Mouse (Mus musculus) left cerebral cortex, postnatal 36 days (tissue): ENCODE measurements around the gene Dennd4b. TPM values are rescaled to one million over a fixed set of nuclear protein-coding genes. Genes with fewer than 3 reads are reported as not detected.
"Not testable (repeated sequence)": the region's sequence is repeated elsewhere in the genome, so short reads cannot be mapped to it uniquely, and the experiment has no call there.

Source experiments
- DNase-seq, 2 experiments: peaks; one replicate each; pipeline ENCODE4 v3.0.0; 2021 to 2022; ENCODE audit warnings: low spot score in 2 of 2, mixed read lengths in 1 of 2
- intact Hi-C: fragments of 180-260 bp; cut with DNase I; formaldehyde crosslinking; loops from one replicate; pipeline ENCODE4 v1.15.1; 2025
- total RNA-seq, 2 experiments: library from RNA; stranded (reverse); gene quantifications; 2 replicates each; pipeline ENCODE4 v1.2.3; 2021

Dennd4b gene
- total RNA-seq, 2 experiments from 2014 or later, result 34.8 to 39.8 TPM

DNA sequence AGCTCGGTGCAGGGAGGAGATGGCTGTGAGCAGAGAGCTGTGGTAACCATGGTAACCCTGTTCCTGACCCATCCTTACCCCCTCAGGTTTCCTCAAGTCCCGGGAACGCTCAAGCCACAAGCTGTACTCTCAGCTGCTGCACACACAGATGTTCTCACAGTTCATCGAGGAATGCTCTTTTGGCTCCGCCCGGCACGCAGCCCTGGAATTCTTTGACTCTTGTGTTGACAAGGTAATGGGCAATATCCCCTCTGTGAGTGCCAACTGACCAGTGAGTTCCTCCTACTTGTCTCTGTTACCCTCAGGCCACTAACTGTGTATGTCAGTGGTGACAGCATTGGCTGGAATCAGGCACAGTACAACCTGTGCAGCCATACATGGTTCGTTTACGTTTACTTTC lies 7.2 kb downstream of the Dennd4b start:
- DNase-seq, result no peak
- intact Hi-C loops, result no loop called here

DNA sequence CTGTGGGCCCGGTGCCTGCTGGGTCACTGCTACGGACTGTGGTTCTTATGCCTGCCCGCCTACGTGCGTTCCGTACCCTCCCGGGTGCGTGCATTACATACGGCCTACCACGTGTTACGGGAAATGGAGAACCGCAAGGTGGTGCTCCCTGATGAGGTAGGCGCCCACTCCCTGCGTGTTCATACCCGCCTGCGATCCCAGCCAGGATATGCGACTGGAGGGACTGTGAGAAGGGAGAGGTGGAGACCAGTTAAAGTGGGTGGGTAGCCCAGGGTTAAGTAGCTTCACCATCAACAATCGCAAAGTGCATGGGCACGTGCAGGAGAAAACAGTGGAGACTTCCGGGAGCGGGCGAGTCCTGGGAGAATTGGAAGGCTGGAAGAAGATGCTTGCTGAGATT lies 8.9 kb downstream of the Dennd4b start:
- intact Hi-C loops, result no loop called here
- no peak for DNase-seq

DNA sequence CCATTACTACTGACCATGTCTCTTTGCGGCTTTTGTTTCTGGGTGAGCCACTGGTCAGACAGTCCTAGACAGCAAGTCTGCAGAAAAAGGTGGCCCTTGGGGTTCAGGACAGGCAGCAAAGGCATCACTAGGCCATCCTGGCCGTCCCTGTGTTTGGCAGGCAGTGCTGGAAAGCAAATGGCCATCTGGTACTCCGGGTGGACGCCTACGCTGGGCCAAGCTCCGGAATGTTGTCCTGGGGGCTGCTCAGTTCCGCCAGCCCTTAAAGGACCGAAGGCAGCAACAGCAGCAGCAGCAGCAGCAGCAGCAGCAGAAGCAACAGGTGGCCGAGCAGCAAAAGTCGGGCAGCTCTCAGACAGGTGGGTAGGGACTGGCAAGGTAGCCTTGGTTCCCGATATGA lies 10.3 kb downstream of the Dennd4b start:
- DNase-seq, result no peak
- intact Hi-C loops, result no loop called here

DNA sequence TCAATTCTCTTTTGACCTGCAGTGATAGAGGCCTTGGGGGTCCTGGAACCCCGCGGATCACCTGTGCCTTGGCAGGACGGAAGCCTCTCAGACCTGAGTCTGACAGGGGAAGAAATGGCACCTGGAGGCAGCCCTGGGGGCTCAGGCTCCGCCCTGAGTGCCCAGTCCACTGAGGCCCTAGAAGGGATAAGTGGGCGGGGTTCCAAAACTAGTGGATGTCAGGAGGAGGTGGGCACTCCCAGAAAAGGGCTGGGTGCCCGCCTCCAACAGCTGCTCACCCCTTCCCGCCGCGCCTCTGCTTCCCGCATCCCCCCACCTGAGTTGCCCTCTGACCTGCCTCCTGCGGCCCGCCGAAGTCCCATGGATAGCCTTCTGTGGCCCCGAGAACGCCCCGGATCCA lies 11.9 kb downstream of the Dennd4b start:
- intact Hi-C loops, result no loop called here
- DNase-seq, result no peak

DNA sequence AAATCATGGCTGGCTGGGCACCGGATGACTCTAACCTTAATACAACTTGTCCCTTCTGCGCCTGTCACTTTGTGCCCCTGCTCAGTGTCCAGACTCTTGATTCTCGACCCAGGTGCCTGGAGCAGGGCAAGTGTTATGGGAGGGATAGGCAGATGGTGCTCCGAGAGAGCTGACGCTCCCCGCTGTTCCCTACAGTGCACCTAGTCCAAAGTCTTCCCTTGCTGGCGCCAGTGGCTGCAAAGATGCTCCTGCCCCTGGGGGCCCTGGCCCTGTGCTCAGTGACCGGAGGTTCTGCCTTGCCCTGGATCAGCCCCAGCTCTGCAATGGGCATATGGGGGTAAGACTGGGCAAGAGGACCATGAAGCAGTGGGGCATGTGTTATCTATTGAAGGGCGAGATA lies 12.8 kb downstream of the Dennd4b start:
- intact Hi-C loops, result no loop called here

DNA sequence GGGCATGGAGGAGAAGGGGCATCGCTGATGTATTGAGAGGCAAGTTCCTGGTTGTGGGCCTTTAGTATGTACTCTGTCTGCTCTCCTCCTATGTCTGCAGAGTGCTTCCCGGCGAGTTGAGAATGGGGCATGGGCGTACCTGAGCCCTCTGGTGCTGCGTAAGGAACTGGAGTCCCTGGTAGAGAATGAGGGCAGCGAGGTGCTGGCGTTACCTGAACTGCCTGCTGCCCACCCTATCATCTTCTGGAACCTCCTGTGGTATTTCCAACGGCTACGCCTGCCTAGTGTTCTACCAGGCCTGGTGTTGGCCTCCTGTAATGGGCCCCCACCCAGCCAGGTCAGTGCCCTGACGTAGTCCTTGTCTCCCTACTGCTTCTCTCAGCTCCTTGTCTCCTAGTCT lies 13.2 kb downstream of the Dennd4b start:
- DNase-seq, result no peak
- intact Hi-C loops, result no loop called here

More for the DNA sequence above, 12.8 kb downstream of the Dennd4b start:
- no peak for DNase-seq

DNA sequence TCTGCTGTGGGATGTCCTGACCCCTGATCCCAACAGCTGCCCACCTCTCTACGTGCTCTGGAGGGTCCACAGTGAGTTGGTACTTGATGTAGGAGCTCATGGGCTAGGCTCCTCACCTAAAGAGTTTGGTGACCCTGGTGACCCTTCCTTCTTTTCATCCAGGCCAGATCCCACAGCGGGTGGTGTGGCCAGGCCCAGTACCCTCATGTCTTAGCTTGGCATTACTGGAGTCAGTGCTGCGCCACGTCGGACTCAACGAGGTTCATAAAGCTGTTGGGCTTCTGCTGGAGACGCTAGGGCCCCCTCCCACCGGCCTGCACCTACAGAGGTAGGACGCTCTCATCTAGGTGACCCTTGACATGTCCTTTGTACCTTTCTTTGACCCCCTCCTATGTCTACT lies 14.2 kb downstream of the Dennd4b start:
- DNase-seq, result no peak

DNA sequence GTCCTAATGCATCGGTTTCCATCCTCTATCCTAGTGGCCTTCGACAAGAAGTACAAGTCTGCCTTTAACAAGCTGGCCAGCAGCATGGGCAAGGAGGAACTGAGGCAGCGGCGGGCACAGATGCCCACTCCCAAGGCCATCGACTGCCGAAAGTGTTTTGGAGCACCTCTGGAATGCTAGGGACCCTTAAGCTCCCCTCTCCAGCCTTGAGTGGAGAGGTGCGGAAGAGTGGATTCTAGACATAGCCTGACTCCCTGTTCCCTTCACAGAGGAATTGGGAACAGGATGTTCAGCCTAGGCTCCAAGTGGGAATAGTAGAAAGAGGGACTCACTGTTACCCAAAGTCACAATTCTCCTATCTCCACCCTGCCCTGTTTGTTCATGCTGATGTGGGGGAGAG lies 14.8 kb downstream of the Dennd4b start:
- intact Hi-C loops, result no loop called here
- DNase-seq, result no peak

More for the DNA sequence above, 14.2 kb downstream of the Dennd4b start:
- intact Hi-C loops, result no loop called here

DNA sequence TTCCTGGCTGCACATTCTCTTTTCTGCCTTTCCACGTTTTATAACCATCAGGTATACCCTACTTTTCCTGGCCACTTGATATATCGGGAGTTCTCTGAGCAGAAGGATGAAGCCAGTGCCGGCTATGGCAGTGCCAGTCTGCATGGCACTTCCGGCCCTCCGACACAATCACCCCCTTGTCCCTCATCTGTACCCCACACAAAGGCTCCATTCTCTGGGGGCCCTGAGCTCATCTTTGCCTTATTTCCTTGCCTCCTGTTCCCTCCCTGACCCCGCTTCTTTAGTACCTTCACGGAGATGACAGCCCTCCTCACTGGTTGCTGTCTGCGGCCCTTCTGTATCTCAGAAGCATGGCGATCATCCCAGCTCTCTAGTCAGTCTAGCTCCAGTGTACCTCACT lies 15.7 kb downstream of the Dennd4b start:
- DNase-seq, result no peak
- intact Hi-C loops, result no loop called here

DNA sequence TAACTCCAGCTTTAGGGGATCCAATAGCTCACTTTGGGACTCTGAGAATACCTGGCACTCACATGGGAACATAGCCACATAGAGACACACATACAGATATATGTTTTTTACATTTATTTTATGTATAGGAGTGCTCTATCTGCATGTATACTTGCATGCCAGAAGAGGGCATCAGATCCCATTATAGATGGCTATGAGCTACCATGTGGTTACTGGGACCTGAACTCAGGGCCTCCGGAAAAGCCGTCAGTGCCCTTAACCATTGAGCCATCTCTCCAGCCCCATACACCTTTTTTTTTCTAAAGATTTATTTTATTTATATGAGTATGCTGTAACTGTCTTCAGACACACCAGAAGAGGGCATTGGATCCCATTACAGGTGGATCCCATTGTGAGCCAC lies 19.2 kb downstream of the Dennd4b start:
- intact Hi-C loops, result no loop called here
- DNase-seq, result no peak

DNA sequence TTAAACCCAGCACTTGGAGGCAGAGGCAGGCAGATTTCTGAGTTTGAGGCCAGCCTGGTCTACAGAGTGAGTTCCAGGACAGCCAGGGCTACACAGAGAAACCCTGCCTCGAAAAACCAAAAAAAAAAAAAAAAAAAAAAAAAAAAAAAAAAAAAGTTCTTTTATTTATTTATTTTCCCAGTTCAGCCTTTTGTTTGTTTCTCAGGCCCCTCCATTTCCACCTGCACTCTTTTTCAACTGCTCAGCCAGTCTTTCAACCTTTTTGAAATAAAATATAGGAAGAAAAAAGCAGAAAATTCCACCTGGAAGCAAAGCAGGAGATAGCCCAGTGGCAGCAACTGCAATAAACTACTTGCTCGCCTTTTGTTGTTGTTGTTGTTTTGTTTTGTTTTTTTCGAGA lies 24.4 kb downstream of the Dennd4b start:
- intact Hi-C loops, result not testable (repeated sequence)

DNA sequence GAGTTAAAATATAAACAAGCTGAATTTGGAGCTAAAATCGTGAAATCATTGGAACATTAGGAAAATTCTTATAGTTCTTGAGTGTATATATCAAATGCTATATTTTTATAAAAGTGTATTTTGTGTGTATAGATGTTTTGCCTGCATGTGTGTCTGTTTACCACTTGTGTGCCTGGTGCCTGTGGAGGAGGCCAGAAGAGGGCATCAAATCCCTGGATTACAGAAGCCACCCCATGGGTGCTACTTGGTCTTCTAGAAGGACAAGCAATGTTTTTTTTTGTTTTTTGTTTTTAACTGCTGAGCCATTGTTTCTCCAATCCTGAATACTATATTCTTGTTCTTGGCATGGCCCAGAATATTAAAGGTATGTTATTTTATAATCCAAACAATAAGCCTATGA lies 25.6 kb downstream of the Dennd4b start:
- no peak for DNase-seq
- intact Hi-C loops, result loop anchor here (5.0 kb wide), 2 partner anchors 47 to 82 kb away; no protein-coding TSS in a partner anchor

More for the DNA sequence above, 24.4 kb downstream of the Dennd4b start:
- DNase-seq, result not testable (repeated sequence)

DNA sequence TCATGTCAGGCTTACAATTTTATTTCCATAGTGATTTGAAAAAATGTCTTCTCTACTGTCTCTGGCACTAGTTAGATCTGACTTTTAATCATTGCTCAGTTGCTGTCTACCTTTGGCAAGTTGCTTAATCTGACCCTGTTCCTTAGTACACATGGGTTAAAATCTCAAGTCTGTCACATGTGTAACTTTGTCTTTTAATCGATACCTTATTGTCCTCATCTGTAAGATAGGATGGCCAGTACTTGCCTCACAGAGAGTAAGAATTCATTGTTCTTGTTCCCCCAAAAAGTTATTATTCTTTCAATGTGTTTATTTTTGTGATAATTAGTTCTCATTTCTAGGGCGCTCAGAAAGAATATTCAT lies 27.0 kb downstream of the Dennd4b start:
- intact Hi-C loops, result loop anchor here (5.0 kb wide), 2 partner anchors 45 to 80 kb away; no protein-coding TSS in a partner anchor
- no peak for DNase-seq

DNA sequence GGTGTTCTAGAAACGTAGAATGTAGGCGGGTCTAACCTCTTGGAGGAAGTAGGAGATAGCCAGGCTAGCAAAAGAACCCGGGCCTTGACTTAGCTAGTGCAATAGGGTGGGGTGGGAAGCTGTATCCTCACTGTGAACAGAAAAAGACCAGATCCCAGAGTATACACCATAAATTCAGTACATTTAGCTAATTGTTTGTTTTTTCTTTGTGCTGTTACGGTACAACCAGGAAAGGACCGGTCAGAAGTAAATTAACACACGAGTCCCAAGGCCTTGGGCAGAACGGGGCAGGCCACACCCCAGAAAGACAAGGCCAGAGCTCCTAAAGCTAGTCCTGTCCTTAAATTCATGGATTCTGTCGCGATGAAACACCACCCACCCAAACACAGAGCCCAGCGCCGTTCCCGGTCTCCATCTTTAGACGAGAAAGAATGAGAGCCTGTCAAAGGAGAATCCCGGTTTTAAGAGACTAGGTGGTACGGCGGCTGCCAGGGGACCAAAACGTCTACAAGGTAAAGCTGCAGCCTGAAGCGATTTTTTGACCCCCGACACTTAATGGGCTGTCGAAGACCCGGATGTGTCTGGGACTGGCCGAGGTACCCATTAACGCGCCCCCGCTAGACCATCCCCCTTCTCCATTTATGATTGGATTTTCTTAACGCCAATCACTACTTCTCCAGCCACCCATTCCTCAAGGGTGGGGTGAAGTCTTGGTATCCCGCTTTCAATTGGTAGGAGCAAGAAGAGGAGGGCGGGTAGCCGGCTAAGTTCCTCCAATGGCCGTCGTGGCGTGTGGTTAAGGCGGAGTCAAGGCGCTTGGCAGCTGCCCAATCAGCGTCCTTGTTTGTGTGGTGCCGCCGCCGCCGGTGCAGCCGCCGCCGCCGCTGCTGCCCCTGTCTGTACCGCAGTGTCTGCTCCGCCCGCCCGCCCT lies 27.6 kb downstream of the Dennd4b start, which contains the start of gene Gatad2b:
Gatad2b (plus strand) TSS at position 834 of the 931 bp plus-strand sequence.
- peak; percentile 99 for DNase-seq
- intact Hi-C loops, result loop anchor here (5.0 kb wide), 2 partner anchors 45 to 80 kb away; no protein-coding TSS in a partner anchor

DNA sequence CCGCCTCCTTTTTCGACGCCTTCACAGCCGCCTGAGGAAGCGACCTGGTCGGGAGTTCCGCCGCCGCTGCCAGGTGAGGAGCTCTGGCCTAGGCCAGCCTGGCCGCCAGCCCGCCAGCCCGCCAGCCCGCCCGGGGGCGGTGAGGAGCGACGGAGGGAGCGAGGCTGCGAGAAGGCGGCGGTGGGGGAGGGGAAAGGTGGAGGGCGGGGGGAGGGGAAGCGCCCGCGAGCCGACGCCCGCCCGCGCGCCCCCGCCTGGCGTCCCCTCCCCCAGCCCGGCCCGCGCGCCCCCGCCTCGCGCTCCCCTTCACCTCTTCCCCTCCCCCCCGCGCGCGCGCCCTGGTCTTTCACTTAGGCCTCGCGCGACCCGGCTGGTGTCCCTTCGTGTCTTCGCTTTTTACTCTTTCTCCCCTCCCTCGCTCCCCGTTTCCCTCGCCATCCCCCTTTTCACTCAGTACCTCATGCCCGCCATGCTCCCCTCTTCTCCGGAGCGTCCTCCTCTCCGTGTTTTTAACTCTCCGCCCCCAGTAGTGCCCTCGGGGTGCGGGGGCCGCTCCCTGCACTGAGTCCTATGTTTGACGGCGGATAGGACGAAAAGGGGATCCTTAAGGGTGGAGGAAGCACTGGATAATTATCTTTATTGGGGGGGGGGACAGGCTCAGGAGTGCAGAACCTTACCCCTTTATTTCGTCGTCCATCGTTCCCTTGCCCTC lies 28.5 kb downstream of the Dennd4b start:
- intact Hi-C loops, result loop anchor here (5.0 kb wide), 2 partner anchors 44 to 79 kb away; no protein-coding TSS in a partner anchor
- DNase-seq, result peak in 1 of 2 experiments; percentile 25

DNA sequence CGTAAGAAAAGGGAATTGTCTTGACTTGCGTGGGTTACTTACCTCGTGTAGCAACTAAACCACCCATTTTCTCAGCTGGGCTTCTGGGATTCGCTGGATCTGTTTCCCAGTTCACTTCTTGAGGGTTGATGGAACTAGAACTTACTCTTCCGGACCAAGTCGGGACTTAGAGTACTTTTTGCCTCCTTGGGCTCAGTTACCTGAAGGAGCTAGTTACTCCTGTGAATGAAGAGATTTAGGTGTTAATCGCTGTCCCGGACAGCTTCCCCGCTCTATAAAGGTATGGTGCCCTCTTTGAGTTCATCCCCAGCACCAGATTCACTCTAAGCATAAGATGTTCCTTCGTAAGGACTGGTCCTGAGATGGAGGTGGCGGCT lies 29.1 kb downstream of the Dennd4b start:
- no peak for DNase-seq
- intact Hi-C loops, result loop anchor here (5.0 kb wide), 2 partner anchors 43 to 78 kb away; no protein-coding TSS in a partner anchor

DNA sequence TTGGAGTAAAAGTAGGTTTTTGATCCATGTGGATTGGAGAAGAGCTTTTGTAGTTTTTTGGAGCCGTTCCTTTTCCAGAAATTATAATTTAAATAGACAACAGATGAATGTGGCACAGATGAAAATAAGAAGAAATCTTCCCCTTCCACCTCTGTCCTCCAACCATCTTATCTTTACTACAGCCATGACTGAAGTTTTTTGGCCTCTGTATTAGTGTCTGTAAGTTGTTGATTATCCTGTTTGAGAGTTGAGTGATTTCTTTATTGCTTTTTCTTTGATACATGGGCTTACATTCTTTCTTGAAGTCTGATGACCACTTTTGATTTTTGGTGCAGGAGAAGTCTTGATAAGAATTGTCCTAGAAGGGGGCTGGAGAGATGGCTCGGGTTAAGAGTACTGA lies 29.7 kb downstream of the Dennd4b start:
- no peak for DNase-seq
- intact Hi-C loops, result loop anchor here (5.0 kb wide), 2 partner anchors 43 to 78 kb away; no protein-coding TSS in a partner anchor

DNA sequence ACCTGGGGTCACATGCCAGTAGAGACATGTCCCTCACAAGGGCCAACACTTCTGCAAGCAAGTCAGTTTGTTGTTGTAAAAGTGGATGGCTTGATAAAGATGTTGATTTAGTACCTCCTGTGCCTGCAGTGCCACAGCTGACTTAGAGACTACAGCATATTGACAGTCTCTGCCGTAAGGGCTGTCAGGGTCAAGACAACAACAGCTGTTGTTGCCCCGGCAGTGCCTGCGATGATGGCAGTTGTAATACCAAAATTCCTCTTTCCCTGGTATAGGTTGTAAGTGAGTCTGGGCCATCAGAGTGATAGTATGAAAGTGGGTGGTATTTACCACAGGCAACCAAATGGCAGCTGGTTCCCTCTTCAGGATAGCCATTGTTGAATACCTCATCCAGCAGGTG lies 40.8 kb downstream of the Dennd4b start:
- no peak for DNase-seq
- intact Hi-C loops, result no loop called here

DNA sequence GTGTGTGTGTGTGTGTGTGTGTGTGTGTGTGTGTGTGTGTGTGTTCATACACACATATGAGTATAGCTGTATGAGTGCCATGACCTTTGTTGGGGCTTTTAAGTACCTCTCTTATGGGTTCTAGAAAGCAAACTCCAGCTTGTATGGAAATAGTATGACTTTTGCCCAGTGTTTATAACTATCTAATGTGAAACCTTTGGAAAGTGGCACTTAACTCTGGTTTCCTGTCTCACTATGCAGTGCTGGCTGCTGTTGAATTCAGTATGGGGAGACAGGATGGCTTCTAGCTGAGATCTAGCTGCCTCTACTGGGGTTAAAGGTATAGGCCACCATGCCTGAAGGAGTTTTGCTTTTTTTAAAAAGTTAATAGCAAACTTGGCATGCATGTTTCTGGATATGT lies 44.6 kb downstream of the Dennd4b start:
- intact Hi-C loops, result no loop called here
- DNase-seq, result no peak

DNA sequence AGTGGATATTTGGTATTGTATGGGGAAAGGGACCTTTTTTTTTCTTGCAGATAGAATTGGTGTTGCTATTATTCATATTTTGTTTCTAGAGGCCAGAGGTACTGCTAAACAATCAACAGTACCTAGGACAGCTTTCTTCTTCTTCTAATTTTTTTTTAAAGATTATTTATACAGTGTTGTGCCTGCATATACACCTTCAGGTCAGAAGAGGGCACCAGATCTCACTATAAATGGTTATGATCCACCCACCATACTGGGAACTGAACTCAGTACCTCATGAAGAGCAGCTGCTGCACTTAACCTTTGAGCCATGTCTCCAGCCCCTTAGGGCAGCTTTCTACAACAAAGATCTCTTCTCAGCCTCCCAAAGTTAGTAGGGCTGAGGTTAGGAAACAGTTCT lies 48.4 kb downstream of the Dennd4b start:
- intact Hi-C loops, result no loop called here
- no peak for DNase-seq
